Mouse (Mus musculus) MEL-GATA-1-ER (cell line): ENCODE data around the gene Terb1.

ENCODE experiments used
- DNase-seq: peaks from one replicate; pipeline ENCODE4 v3.0.0-alpha.2; 2012; ENCODE audit warnings: low read depth; ENCODE audit errors: extremely low read depth

Gene Terb1

DNA sequence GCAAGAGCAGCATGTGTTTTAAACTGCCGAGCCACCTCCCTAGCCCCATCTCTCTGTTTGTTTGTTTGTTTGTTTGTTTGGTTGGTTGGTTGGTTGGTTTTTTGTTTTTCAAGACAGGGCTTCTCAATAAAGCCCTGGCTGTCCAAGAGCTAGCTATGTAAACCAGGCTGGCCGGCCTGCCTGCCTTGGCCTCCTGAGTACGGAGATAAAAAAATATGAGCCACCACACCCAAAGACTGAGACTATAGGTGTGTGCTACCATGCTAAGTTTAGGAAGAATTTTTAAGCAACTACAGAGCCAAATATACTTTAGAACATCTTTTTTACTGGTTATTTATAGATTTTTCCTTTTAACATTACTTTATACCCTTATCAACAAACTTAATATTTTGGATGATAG is 57.5 kb downstream of the Terb1 start:
- no peak for DNase-seq

DNA sequence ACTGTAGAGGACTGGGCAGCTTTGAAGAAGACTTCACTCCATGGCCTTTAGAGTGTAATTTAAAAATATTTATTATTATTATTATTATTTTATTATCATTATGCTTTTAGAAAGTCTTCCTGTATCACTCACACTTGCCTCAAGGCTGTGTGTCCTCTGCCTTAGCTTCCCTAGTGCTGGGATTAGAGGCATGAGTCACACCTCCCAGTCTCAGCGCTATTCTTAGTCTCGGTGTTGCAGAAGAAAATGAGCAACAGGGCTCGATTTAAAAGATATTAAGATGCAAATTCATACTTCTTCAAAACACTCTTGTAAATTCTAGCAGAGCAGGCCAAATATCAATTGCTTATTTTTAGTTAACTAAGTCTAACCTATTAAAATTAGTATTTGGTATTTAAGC is 60.9 kb downstream of the Terb1 start:
- no peak for DNase-seq

DNA sequence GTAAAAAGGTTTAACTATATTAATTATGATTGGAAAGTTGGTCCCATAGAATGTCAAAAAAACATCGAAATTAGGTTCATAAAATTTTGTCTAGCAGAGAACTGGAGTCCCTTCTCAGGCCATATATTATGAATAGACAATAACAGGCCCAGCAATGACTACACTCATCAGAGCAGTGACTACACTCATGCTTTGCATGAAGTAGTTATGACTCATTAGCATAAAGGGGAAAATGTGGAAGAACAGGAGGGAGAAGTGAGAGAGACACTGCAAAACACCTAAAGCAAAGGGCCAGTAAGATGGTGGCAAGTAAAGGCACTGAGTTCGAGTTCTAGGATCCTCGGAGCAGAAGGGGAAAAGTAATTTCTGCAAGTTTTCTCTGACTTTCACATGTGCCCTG is 63.7 kb downstream of the Terb1 start:
- DNase-seq, result no peak

DNA sequence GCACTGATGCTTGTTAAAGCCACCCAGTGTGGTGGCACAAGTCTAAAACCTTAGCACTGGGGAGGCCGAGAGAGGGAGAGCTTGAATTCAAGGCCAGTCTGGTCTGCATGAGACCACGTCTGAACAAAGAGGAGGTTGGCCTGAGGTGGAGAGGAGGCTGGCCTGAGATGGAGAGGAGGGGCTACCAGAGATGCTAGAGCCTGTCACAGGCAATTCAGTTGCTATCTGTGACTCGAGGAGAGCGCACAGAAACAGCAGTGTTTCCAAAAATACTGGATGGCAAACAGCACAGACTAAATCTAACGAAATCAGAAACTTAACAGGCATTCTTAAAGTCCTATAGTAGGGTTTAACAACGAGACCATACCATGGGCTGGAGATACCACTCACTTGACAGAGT is 64.5 kb downstream of the Terb1 start:
- no peak for DNase-seq

DNA sequence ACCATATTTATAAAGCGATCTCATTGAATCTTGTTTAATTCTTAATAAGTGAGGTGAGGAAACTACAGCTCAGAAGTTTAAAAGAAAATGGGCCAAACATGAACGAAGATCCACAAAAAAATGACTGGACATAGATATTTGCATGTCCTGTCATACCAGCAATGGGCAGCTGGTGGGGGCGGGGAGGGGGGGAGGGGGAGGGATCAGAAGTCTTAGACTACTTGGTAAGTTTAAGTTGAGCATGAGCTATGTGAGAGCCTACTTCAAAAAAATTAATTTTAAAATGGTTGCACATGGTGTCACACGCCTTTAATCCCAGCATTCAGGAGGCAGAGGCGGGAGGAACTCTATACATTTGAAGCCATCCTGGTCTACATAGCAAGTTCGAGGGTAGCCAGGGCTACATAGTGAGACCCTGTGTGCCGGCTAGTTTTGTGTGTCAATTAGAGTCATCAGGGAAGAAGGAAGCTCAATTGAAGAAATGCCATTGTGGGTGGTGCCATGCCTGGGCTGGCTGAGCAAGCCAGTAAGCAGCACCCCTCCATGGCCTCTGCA is 66.5 kb downstream of the Terb1 start:
- no peak for DNase-seq

DNA sequence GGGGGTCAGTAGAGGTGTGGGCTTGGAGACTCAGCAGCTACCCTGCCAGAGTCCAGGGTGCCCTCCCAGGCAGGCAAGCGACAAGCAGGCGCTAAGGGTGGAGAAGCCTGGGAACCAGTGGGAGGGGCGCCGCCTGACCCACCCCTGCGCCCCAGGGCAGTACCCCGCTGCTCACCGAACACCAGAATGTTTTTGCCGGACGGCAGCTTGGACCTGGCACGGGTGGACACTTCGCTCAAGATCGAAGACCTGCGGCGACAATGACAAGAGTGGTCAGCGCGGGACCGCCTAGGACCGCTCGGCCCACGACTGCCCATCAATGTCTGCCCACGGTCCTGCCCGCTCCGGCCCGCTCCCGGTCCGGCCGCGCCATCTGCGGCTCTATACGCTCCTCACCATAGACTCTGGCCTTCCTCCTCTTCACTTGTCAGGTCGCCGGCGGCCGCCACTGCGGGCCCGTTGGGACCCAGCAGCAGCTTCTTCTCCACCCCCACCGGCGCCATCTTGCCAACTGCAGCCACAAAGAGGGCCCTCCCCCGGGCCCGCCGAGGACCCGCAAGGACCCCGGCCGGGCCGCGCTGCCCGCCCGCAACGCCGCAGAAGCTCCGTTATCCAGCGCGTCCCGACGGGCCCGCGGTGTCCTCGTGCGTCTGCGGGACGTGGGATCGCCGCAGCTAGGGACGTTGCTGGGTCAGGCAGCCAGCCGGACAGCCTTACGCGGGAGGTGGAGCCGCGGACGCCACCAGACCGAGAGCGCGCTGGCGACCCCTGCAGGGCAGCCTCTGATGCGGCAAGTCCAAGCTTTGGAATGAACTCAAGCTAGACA is 67.2 kb downstream of the Terb1 start, which contains the start of gene Dync1li2:
Gene Dync1li2, minus strand, starts transcription at position 749 of the 826 bp plus-strand sequence.
- DNase-seq, result peak; percentile 65

DNA sequence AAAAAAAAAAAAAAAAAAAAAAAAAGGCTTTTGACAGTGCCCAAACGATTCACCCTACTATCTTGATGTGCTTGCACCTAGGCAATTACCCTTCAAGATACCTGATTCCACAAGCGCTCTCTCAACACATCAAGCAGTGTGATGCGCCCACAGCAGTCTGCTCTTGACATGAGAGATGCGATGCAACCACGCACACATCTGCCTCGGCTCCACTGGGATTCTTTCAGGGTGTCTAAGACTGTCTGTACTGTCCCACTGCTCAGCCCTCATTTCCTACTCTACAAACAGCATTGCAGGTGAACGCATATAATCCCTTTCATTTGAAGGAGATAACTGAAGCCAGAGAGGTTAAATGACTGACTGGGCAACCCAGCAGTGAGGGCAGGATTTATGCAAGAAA is 68.1 kb downstream of the Terb1 start:
- DNase-seq, result no peak

DNA sequence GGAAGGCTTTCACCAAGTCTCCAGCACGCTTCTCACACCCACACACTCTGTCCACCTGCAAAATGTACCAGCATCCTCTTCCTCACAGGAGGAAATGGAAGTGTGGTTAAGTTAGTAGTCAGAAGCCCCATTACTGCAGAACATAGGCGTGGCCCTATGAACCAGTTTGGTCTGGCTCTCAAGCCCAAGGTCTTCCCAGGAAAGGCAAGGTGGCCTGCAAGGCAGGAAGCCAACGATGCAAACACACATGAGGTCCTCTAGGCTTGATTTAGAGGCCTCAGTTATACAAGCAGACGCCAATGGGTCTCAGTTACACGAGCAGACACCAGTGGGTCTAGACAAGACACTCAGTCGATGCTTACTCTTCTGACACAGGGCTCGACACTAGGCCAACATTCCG is 70.2 kb downstream of the Terb1 start:
- DNase-seq, result no peak

DNA sequence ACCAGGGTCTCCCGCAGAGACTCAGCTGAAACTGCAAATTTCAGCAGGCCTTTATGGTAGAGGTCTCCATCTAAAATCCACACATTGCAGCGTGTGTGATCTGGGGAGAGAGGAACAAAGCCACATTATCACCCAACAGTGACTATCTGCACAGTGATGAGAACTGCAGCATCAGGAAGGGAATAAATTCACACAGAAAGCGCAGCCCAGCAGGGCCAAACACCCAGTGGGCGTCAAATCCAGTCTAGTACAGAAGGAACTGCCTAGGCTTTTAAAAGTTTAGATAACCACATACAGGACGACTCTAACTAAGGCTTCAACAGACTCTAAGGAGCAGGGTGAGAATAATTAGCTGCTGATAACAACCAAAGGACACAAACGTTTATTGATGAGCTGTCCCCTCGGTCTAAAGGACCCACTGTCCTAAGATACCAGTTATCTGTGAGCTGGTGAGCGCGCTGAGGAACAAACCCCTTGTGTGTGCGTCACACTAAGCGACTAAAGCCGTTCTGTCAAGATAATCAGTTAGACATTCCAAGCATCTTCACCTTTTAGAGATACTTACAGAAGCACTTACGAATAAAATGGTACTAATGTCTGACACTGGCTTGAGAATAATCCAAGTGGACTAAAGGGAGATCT is 72.1 kb downstream of the Terb1 start:
- DNase-seq, result no peak

DNA sequence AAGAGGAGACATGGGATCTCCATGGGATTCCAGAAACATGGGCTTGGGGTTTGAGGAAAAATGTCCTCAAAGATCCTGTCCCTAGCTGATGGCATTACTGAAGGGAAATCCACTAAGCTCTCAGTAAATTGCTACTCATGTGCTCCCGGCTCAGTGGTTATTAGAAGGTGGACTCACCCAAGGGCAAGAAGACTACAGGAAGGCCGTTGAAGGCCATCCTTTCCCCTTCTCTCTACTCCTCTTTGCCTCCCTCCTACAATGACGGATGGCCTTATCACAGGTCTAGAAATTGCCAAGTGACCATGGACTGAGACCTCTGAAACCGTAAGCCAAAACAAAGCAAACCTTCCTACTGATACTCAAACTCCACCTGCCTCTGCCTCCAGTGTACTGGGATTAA is 73.1 kb downstream of the Terb1 start:
- DNase-seq, result no peak

DNA sequence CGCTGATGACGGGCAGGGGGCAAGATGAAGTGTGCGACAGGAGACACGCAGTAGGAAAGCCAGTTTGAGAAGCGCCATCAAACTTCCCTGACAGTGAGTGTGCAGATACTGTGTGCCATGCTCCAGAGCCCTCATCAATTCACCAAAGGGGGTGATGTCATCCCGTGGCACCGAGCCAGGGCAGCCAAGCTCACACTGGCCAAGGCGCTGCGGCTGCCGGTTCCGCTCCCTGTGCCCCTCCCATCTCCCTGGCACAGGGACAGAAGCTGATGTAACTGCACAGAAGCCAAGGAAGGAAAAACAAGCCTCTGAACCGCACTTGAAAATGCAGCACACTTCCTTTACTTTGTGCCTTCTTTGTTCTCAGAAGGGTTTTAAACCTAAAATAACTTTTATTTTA is 73.7 kb downstream of the Terb1 start:
- DNase-seq, result peak; percentile 16

DNA sequence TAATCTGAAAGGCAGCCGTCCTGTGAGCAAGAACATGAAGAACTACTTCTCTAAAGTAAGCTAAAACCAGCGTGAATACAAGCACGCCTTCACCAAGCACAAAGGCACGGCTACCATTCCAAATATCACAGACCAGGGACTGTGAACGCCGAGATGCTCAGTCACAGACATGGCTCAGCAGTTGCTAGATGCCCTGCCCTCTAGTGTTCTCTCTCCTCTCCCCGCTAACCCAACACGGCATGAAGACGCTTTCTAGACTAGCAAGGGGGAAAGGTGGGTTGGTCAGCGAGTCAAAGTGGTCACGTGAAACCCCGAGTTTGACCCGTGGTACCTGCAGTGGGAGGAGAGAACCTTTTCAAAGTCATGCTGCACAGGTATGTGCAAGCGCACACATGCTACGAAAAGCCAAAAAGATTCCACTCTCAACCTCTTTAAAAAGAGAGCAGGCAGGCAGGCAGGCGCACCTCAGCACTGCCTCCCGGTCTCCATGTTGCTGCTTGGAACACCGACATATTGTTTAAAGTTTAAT is 74.8 kb downstream of the Terb1 start:
- DNase-seq, result no peak

DNA sequence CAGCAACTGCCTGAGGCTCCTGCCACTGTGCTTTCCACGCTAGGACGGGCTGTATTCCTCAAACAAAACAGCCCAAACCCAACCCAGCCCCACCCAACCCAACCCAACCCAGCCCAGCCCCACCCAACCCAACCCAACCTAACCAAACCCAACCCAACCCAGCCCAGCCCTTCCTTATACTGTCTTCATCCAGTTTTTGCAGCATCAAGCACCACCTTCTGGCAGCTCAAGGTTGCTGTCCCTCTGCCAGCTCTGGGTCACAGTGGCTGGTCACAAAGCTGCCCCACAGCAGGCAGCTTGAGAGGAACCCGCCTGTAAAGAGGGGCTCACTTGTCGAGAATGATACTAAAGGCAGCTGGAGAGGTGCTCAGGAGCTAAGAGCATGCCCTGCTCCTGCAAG is 75.4 kb downstream of the Terb1 start:
- DNase-seq, result no peak

DNA sequence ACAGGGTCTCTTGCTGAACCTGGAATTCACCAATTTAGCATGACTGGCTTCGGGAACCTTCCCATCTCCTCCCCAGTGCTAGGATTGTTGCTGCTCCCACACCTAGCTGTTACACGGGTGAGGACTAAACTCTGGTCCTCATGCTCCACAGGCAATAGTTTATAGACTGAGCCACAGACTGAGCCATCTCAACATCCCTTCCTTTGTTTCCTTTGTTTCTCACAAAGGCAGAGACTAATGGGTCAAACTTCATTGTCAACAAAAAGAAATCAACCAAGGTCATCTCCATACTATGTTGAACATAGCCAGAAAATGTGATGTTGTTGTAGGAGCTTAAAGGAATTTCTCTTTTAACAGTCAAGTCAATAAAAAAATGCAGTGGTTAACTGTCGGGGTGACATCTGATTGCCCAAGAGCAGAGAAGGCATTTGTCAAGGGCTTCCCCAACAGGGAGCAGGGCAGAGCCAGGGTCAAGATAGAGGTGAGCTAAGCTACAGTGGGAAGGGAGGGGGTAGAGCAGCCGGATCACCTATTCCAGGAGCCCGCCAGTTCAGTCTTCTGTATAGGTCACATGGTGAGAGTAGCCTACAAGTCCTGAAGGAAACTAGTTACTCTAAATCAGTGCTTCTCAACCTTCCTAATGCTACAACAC is 76.4 kb downstream of the Terb1 start:
- DNase-seq, result no peak

DNA sequence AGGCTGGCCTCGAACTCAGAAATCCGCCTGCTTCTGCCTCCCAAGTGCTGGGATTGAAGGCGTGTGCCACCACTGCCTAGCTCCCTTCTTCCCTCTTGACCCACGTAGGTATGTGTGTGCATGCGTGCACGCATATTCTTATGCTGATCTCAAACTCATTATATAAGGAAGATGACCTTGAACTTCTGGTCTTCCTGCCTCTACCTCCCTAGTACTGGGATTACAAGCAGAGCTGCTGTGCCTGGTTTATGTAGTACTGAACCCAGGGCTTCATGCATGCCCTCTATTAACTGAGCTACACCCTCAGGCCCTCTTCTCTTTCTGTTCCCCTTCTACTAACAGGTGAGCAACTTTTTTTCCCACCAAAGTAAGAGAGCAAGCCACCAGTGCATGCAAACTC is 77.1 kb downstream of the Terb1 start:
- DNase-seq, result no peak

DNA sequence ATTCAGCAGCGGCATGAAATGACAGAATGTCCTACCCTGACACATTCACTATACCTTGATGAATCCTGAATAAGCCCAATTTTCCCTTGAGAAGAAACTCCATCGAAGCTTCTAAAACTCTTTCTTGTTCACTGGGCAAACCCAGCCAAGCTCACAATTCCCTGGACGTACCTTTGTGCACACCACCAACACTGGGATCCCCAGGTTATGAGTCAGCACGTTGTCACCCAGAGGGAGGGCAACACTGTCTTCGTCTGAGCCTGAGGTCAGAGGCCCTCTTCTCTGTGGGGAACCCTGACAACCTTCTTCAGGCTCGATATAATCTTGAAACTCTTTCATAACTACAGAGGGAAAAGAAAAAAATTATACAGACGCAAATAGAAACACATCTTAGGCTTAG is 79.5 kb downstream of the Terb1 start:
- no peak for DNase-seq

DNA sequence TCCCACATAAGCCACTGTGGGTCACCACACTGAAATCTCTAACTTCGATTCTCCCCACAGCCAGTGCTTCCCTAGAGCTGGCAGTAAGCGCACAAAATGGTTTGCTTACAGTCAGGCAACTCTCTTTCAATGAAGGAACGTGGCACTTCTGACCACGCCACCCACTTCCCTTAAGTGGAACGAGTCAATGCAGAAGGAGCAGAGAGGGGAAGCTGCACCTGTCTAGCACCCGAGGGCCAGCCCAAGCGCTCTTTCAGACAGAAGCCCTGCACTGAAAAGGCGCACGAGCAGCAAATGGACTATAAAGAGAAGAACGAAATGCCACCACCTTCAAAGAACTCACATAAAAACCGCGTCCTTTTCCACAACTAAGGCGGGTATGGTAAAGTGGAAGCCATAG is 82.0 kb downstream of the Terb1 start:
- no peak for DNase-seq

DNA sequence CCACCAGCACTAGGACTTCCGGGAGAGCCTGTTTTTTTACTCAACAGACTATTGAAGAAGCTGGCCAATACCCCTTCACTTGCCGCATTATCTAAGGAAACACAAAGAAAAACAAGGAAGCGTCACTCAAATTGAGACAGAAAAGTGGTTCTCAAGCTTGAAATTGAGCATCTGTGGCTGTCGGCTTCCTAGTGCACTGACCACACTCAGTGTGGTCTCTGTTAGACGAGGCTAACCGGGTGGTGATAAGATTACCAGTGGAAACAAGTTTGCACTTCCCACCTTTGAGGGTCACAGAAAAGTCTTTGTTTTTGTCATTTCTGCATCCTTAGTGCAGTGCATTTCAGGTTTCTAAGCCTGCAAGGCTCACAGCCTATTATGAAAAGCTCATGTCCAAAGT is 87.4 kb downstream of the Terb1 start:
- no peak for DNase-seq

DNA sequence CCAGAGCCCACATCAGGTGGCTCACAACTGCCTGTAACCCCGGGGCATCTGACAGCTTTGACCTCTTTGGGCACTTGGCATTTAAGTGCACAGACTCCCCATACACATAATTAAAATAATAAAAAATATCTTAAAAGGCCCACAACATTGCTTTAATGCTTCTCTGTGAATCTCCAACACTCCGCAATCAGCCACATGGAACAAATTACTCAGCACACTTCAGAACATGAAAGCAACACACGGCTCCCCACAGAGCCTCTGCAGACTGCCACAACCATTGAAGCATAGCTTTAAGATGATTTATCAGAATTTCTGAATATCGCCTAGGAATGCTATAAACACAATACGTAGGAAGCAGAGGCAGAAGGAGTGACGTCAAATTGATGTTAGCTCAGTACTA is 93.7 kb downstream of the Terb1 start:
- DNase-seq, result no peak

DNA sequence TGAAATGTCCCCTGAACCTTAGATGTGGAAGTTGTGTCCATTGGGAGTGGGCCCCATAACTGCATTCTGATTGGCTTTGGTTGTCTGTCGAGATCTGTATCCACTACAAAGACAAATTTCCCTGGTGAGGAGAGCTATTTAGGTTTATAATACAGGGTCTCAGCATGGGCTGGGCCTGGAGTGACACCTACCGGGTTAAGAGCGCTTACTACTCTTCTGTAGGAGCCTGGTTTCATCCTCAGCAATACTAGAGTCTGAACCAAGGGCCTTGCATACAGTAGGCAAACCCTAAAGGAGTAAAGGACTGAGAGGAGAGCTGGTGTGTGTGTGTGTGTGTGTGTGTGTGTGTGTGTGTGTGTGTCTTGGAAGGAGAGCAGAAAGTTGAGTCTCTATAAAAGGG is 95.5 kb downstream of the Terb1 start:
- DNase-seq, result no peak

DNA sequence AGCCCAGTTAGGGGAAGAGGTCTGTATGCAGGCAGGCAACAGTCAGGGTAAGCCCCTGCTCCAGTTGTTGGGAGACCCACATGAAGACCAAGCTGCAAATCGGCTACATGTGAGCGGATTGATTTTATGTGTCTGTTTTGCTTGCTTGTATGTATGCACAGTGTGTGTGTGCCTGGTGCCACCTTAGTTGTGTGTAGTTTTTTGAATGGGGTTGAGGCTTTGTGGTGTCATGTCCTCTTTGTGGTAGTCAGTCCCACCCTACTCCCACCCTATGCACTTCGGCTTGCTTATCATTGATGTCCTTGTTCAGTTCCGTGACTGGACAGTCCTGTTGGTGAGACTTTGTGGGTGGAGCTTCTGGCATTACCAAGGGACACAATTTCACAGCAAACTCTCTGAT is 95.9 kb downstream of the Terb1 start:
- no peak for DNase-seq
